Mouse (Mus musculus) limb, embryonic 13.5 days (tissue): Measurements from ENCODE around the gene Map6. TPM values are rescaled to one million over a fixed set of nuclear protein-coding genes. Genes with fewer than 3 reads are reported as not detected.
"Not testable (repeated sequence)": the region's sequence is repeated elsewhere in the genome, so short reads cannot be mapped to it uniquely, and the experiment has no call there.

Experiments used
- ATAC-seq: fragments of 200-750 bp; cut with Nextera tagmentation; 2 replicates; pipeline ENCODE4 v1.8.0; 2017; ENCODE audit warnings: low read depth, moderate number of reproducible peaks, moderate TSS enrichment; ENCODE audit not compliant: low FRiP score
- H3K27ac ChIP-seq: fragments of 300-500 bp; sonication (generic); 2 replicates; pipeline ENCODE4 v1.5.1; 2015; ENCODE audit warnings: inconsistent platforms, mild to moderate bottlenecking, moderate library complexity
- H3K27me3 ChIP-seq: fragments of 300-500 bp; sonication (generic); 2 replicates; pipeline ENCODE4 v1.6.1; 2015; ENCODE audit warnings: mild to moderate bottlenecking, inconsistent platforms
- H3K36me3 ChIP-seq: fragments of 300-500 bp; sonication (generic); 2 replicates; pipeline ENCODE4 v1.6.1; 2015; ENCODE audit warnings: inconsistent platforms, mild to moderate bottlenecking, moderate library complexity
- H3K4me1 ChIP-seq: fragments of 300-500 bp; sonication (generic); 2 replicates; pipeline ENCODE4 v1.6.1; 2015; ENCODE audit warnings: inconsistent platforms
- H3K4me2 ChIP-seq: fragments of 300-500 bp; sonication (generic); replicated peaks from 2 replicates; pipeline ENCODE4 v1.6.1; 2015; ENCODE audit warnings: inconsistent platforms, mild to moderate bottlenecking, moderate library complexity
- H3K4me3 ChIP-seq: fragments of 300-500 bp; sonication (generic); 2 replicates; pipeline ENCODE4 v1.5.1; 2015; ENCODE audit warnings: moderate library complexity, mild to moderate bottlenecking, inconsistent platforms
- H3K9ac ChIP-seq: fragments of 300-500 bp; sonication (generic); 2 replicates; pipeline ENCODE4 v1.6.1; 2015; ENCODE audit warnings: mild to moderate bottlenecking, inconsistent platforms
- H3K9me3 ChIP-seq: fragments of 300-500 bp; sonication (generic); 2 replicates; pipeline ENCODE4 v1.6.1; 2016; ENCODE audit warnings: inconsistent platforms
- WGBS: fragments of 180-500 bp; shearing (Covaris S2); methylation state at CpG from one replicate; pipeline ENCODE4 v1.1.7; 2015; 5-methylcytosine and 5-hydroxymethylcytosine counted together
- polyA plus RNA-seq: library from polyadenylated mRNA; unstranded; fragments of >200 nt; fragmentation: Nextera tagmentation; extraction: Ambion mirVana; gene quantifications from 2 replicates; pipeline ENCODE4 v1.2.1, GENCODE M21; 2015

Map6 gene
- polyA plus RNA-seq, 1 experiment from 2014 or later = 4.4 TPM

DNA sequence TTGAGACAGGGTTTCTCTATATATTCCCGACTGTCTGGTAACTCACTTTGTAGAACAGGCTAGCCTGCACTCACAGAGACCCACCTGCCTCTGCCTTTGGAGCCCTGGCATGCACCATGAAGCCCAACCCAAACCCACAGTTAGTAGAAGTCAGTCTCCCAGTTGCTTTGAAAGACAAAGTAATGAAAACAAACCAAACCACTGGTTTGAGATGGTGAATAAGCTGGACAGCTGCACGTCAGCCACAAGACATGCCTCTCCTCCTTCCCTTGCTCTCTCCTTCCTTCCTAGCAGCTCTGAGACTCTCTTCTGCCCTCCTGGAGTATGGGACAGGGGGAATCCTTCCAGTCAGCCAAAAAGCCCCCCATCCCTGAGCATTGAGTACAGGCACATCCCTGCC, 94.9 kb downstream of the Map6 start:
- 88% methylated on average over 2 of the region's 2 CpGs for WGBS
- Histone ChIP-seq H3K9ac (no peak overlapping the region), H3K4me2 (no peak overlapping the region), H3K36me3 (no peaks in the 10 kb centered on the region), H3K27me3 (no peaks in the 10 kb centered on the region), H3K9me3 (no peaks in the 10 kb centered on the region), H3K4me3 (no peak overlapping the region), H3K4me1 (peaks cover 40% of the 10 kb centered on the region), H3K27ac (no peak overlapping the region)
- ATAC-seq = no peak

GRCm38 (mm10) chr7:99365069-99365468, 97.8 kb downstream of the Map6 start:
- H3K27me3 ChIP-seq = no peaks in the 10 kb centered on the region
- no peak overlapping the region for H3K9ac ChIP-seq
- no peaks in the 10 kb centered on the region for H3K36me3 ChIP-seq
- WGBS = 2% methylated on average over 5 of the region's 5 CpGs
- no peaks in the 10 kb centered on the region for H3K9me3 ChIP-seq
- H3K27ac ChIP-seq = 0 out of 2 replicates have a peak overlapping the region, but pooled peaks have one; percentile 28
- H3K4me3 ChIP-seq = no peak overlapping the region
- ATAC-seq = no peak
- H3K4me1 ChIP-seq = peaks cover 20% of the 10 kb centered on the region
- H3K4me2 ChIP-seq = peak overlapping the region; percentile 14; the same call in 1 of the 2 replicates

- Histone ChIP-seq H3K9me3 (no peaks in the 10 kb centered on the region), H3K27me3 (no peaks in the 10 kb centered on the region), H3K9ac (no peak overlapping the region), H3K4me3 (no peak overlapping the region), H3K4me2 (no peak overlapping the region), H3K27ac (no peak overlapping the region), H3K36me3 (no peaks in the 10 kb centered on the region), H3K4me1 (peaks cover 9% of the 10 kb centered on the region)
- no peak for ATAC-seq
- 47% methylated on average over 6 of the region's 6 CpGs for WGBS
Measured at GRCm38 (mm10) chr7:99366716-99367115, 99.5 kb downstream of the Map6 start.

- H3K27ac ChIP-seq, H3K9ac ChIP-seq, H3K9me3 ChIP-seq, H3K4me3 ChIP-seq, H3K4me2 ChIP-seq, H3K4me1 ChIP-seq, ATAC-seq, H3K27me3 ChIP-seq, H3K36me3 ChIP-seq: not testable (repeated sequence)
- 65% methylated on average over 3 of the region's 3 CpGs for WGBS
Measured at GRCm38 (mm10) chr7:99374325-99374724, 107.1 kb downstream of the Map6 start.

DNA sequence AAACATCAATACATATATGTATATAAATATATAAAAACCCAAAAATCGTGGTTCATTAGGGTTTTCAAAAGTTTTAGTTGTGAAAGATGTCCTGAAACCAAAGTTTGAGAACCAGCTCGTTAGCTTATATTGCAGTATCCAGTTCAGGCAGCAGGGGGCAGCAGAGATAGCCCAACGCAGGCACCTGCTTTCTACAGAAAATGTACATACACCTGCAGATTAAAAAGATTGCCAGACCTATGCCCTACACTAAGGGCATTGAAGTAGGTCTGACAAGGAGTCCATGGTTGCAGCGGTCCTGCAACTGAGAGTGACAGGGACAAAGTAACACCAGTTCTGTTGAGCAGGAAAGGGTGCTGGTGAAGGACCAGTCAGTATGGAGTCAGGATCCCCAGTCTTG, 108.2 kb downstream of the Map6 start:
- WGBS = 4% methylated on average over 4 of the region's 4 CpGs
- no peak overlapping the region for H3K4me2 ChIP-seq

GRCm38 (mm10) chr7:99378870-99379269, 111.6 kb downstream of the Map6 start:
- Histone ChIP-seq H3K27me3 (peaks cover 11% of the 10 kb centered on the region), H3K9ac (no peak overlapping the region), H3K4me3 (no peak overlapping the region), H3K9me3 (no peaks in the 10 kb centered on the region), H3K36me3 (no peaks in the 10 kb centered on the region), H3K27ac (no peak overlapping the region), H3K4me2 (no peak overlapping the region), H3K4me1 (peaks cover 28% of the 10 kb centered on the region)
- ATAC-seq = no peak
- 64% methylated on average over 8 of the region's 8 CpGs for WGBS

More for the DNA sequence above, 108.2 kb downstream of the Map6 start:
- no peak overlapping the region for H3K9ac ChIP-seq
- no peaks in the 10 kb centered on the region for H3K36me3 ChIP-seq
- no peak for ATAC-seq
- no peak overlapping the region for H3K4me3 ChIP-seq
- peaks cover 6% of the 10 kb centered on the region; the same call in 1 of the 2 replicates for H3K4me1 ChIP-seq
- no peak overlapping the region for H3K27ac ChIP-seq
- no peaks in the 10 kb centered on the region for H3K9me3 ChIP-seq
- no peaks in the 10 kb centered on the region for H3K27me3 ChIP-seq

- WGBS = 0% methylated on average over 24 of the region's 24 CpGs
- H3K9ac ChIP-seq = peak overlapping the region; percentile 78
- peaks cover 11% of the 10 kb centered on the region for H3K27me3 ChIP-seq
- H3K9me3 ChIP-seq = no peaks in the 10 kb centered on the region
- H3K4me2 ChIP-seq = peak overlapping the region; percentile 99
- H3K27ac ChIP-seq = peak overlapping the region; percentile 96
- peaks cover 41% of the 10 kb centered on the region for H3K4me1 ChIP-seq
- H3K36me3 ChIP-seq = no peaks in the 10 kb centered on the region
- ATAC-seq = peak; percentile 76
- peak overlapping the region; percentile 65 for H3K4me3 ChIP-seq
Measured at GRCm38 (mm10) chr7:99380491-99381213, 113.4 kb downstream of the Map6 start.

- WGBS = under 1% methylated on average over 73 of the region's 73 CpGs
- Histone ChIP-seq H3K27ac (peak within 1 kb of the TSS; percentile 96), H3K4me1 (peaks cover 41% of the 10 kb centered on the region), H3K4me2 (peak within 1 kb of the TSS; percentile 99), H3K4me3 (peak within 1 kb of the TSS; percentile 65), H3K36me3 (no peaks in the 10 kb centered on the region), H3K9ac (peak within 1 kb of the TSS; percentile 80), H3K27me3 (peaks cover 11% of the 10 kb centered on the region), H3K9me3 (no peaks in the 10 kb centered on the region)
- peak; percentile 97 for ATAC-seq
Measured at GRCm38 (mm10) chr7:99381214-99382087, 114.2 kb downstream of the Map6 start, which contains the start of gene Gdpd5. Gene Gdpd5 (plus strand): TSS chr7:99381414.

DNA sequence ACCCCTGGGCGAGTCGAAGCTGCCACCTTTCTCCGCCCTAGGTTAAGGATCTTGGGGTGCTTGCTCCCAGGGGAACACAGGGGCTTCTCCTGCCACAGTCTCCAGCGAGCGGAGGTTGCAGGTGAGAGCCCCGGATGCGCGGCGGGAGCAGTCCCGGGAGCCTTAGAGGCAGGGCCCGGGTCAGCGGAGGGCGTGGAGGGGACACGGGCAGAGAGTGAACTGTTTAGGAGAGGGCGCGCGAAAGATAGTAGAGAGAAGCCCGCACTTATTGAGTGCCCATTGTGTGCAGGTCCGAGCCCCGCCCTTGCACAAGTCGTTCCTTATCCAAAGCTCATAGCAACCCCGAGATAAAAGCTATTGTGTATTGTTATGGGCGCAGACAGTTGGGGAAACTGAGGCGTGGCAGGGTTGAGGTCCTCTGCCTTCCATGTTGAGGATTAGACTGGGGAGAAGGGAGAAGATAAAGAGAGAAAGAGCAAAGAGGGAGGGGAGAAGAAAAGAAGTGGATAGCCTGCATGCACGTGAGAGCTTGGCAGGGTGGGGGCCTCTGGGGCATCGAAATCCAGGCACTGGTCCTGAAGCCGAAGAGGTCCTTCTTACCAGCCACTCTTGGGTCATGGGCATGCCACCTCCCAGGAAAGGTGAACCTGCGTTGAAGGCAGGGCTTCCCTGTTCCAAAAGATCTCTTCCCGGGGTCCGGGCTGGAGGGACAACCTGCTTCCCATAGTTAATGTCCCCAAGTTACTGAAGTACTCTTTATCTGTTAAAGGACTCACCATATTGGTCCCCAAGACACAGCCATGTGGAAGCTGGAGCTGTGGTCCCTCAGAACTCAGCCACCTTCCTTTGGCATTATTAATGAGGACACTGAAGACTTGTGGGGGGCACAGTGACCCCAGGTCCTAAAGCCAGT, 115.1 kb downstream of the Map6 start:
- H3K27ac ChIP-seq = no peak overlapping the region
- 13% methylated on average over 30 of the region's 30 CpGs for WGBS
- peak overlapping the region; percentile 99 for H3K4me2 ChIP-seq

DNA sequence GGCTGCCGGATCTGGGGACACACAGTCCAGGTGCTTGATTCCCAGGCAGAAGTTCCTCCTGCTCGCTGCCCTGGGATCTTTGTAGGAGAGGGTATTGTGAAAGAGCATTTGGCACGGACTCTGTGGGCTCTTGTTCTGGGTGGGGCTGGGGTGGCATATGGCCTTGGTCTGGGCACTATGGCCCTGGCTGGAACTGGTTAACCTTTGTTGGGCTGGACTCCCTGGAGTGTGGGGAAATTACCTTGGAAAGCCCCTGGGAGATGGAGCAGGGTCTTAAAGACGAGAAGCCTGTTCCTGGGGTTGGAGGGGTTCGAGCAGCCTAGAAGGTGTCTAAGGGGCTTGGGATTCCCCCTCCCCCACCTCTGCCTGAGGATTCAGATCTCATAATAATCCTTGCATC, 116.0 kb downstream of the Map6 start:
- 55% methylated on average over 5 of the region's 5 CpGs for WGBS
- Histone ChIP-seq H3K27me3 (peaks cover 11% of the 10 kb centered on the region), H3K9me3 (no peaks in the 10 kb centered on the region), H3K4me2 (peak overlapping the region; percentile 99), H3K4me3 (peak overlapping the region; percentile 65), H3K36me3 (0 out of 2 replicates have a peak, but pooled peaks cover 6% of the 10 kb centered on the region), H3K4me1 (peaks cover 41% of the 10 kb centered on the region), H3K9ac (0 out of 2 replicates have a peak overlapping the region, but pooled peaks have one; percentile 21), H3K27ac (peak overlapping the region; percentile 15; the same call in 1 of the 2 replicates)
- no peak for ATAC-seq

More for the DNA sequence above, 115.1 kb downstream of the Map6 start:
- Histone ChIP-seq H3K4me3 (peak overlapping the region; percentile 65), H3K4me1 (peaks cover 41% of the 10 kb centered on the region), H3K27me3 (peaks cover 11% of the 10 kb centered on the region), H3K9ac (peak overlapping the region; percentile 80), H3K36me3 (0 out of 2 replicates have a peak, but pooled peaks cover 3% of the 10 kb centered on the region), H3K9me3 (no peaks in the 10 kb centered on the region)
- ATAC-seq = no peak

- no peak for ATAC-seq
- H3K27me3 ChIP-seq = peaks cover 11% of the 10 kb centered on the region
- no peak overlapping the region; the same call in 1 of the 2 replicates for H3K9ac ChIP-seq
- no peaks in the 10 kb centered on the region for H3K9me3 ChIP-seq
- H3K36me3 ChIP-seq = 0 out of 2 replicates have a peak, but pooled peaks cover 10% of the 10 kb centered on the region
- H3K4me1 ChIP-seq = peaks cover 41% of the 10 kb centered on the region
- peak overlapping the region; percentile 99 for H3K4me2 ChIP-seq
- 33% methylated on average over 4 of the region's 4 CpGs for WGBS
- H3K4me3 ChIP-seq = peak overlapping the region; percentile 65; the same call in 1 of the 2 replicates
- peak overlapping the region; percentile 67 for H3K27ac ChIP-seq
Measured at GRCm38 (mm10) chr7:99384101-99384611, 116.9 kb downstream of the Map6 start.
